Mouse (Mus musculus): ENCODE measurements around the gene Art4. TPM values are rescaled to one million over a fixed set of nuclear protein-coding genes. Genes with fewer than 3 reads are reported as not detected.

Art4 gene
- polyA plus RNA-seq, 1 experiment, result 0.96 TPM

- peaks cover 4% of the 10 kb centered on the region for H3K36me3 ChIP-seq (ENCODE audit: control insufficient read depth, insufficient read depth, low read length)
- TF ChIP-seq CTCF (IDR thresholded peaks at IDR 0.05; ENCODE audit: control insufficient read depth, insufficient read depth, insufficient replicate concordance, low read depth, low read length) (no peak), POLR2A (IDR thresholded peaks at IDR 0.05; ENCODE audit: control insufficient read depth, low read depth, low read length) (no peak)
- no peaks in the 10 kb centered on the region; the same call in 1 of the 2 replicates for H3K4me1 ChIP-seq (ENCODE audit: control insufficient read depth, insufficient read depth, low read length)
- H3K27ac ChIP-seq (ENCODE audit: control insufficient read depth, insufficient read depth, low read depth, low read length), result no peak overlapping the region; the same call in 1 of the 2 replicates
- no peak overlapping the region for H3K4me3 ChIP-seq (ENCODE audit: control insufficient read depth, low read depth, low read length)
- no peaks in the 10 kb centered on the region for H3K27me3 ChIP-seq (ENCODE audit: control insufficient read depth, insufficient read depth, low read length)
Measured at GRCm38 (mm10) chr6:136815381-136815780, 42.2 kb downstream of the Art4 start.

GRCm38 (mm10) chr6:136813117-136813516, 44.4 kb downstream of the Art4 start:
- TF ChIP-seq POLR2A (IDR thresholded peaks at IDR 0.05; ENCODE audit: control insufficient read depth, low read depth, low read length), result no peak
- no peak for TF ChIP-seq CTCF (IDR thresholded peaks at IDR 0.05; ENCODE audit: control insufficient read depth, insufficient read depth, insufficient replicate concordance, low read depth, low read length)
- peaks cover 3% of the 10 kb centered on the region for H3K4me1 ChIP-seq (ENCODE audit: control insufficient read depth, insufficient read depth, low read length)
- no peak overlapping the region for H3K27ac ChIP-seq (ENCODE audit: control insufficient read depth, insufficient read depth, low read depth, low read length)
- no peak overlapping the region for H3K4me3 ChIP-seq (ENCODE audit: control insufficient read depth, low read depth, low read length)
- no peaks in the 10 kb centered on the region for H3K27me3 ChIP-seq (ENCODE audit: control insufficient read depth, insufficient read depth, low read length)
- no peaks in the 10 kb centered on the region; the same call in 1 of the 2 replicates for H3K36me3 ChIP-seq (ENCODE audit: control insufficient read depth, insufficient read depth, low read length)

- Histone ChIP-seq H3K4me1 (ENCODE audit: control insufficient read depth, insufficient read depth, low read length) (peaks cover 10% of the 10 kb centered on the region), H3K36me3 (ENCODE audit: control insufficient read depth, insufficient read depth, low read length) (no peaks in the 10 kb centered on the region; the same call in 1 of the 2 replicates), H3K27ac (ENCODE audit: control insufficient read depth, insufficient read depth, low read depth, low read length) (no peak overlapping the region), H3K4me3 (ENCODE audit: control insufficient read depth, low read depth, low read length) (no peak overlapping the region), H3K27me3 (ENCODE audit: control insufficient read depth, insufficient read depth, low read length) (no peaks in the 10 kb centered on the region)
- no peak for TF ChIP-seq CTCF (IDR thresholded peaks at IDR 0.05; ENCODE audit: control insufficient read depth, insufficient read depth, insufficient replicate concordance, low read depth, low read length)
- no peak for TF ChIP-seq POLR2A (IDR thresholded peaks at IDR 0.05; ENCODE audit: control insufficient read depth, low read depth, low read length)
Measured at GRCm38 (mm10) chr6:136811196-136811595, 46.3 kb downstream of the Art4 start.

- Histone ChIP-seq H3K4me3 (ENCODE audit: control insufficient read depth, low read depth, low read length) (no peak overlapping the region; the same call in none of the 2 replicates), H3K36me3 (ENCODE audit: control insufficient read depth, insufficient read depth, low read length) (no peaks in the 10 kb centered on the region), H3K4me1 (ENCODE audit: control insufficient read depth, insufficient read depth, low read length) (peaks cover 10% of the 10 kb centered on the region), H3K27ac (ENCODE audit: control insufficient read depth, insufficient read depth, low read depth, low read length) (no peak overlapping the region), H3K27me3 (ENCODE audit: control insufficient read depth, insufficient read depth, low read length) (no peaks in the 10 kb centered on the region)
- no peak for TF ChIP-seq POLR2A (IDR thresholded peaks at IDR 0.05; ENCODE audit: control insufficient read depth, low read depth, low read length)
- no peak for TF ChIP-seq CTCF (IDR thresholded peaks at IDR 0.05; ENCODE audit: control insufficient read depth, insufficient read depth, insufficient replicate concordance, low read depth, low read length)
Measured at GRCm38 (mm10) chr6:136809673-136810072, 47.9 kb downstream of the Art4 start.

GRCm38 (mm10) chr6:136809077-136809476, 48.5 kb downstream of the Art4 start:
- TF ChIP-seq POLR2A (IDR thresholded peaks at IDR 0.05; ENCODE audit: control insufficient read depth, low read depth, low read length) (no peak), CTCF (IDR thresholded peaks at IDR 0.05; ENCODE audit: control insufficient read depth, insufficient read depth, insufficient replicate concordance, low read depth, low read length) (no peak)
- H3K27ac ChIP-seq (ENCODE audit: control insufficient read depth, insufficient read depth, low read depth, low read length), result peak overlapping the region; percentile 34; the same call in 1 of the 2 replicates

GRCm38 (mm10) chr6:136808631-136809046, 48.9 kb downstream of the Art4 start:
- H3K4me3 ChIP-seq (ENCODE audit: control insufficient read depth, low read depth, low read length), result peak overlapping the region; percentile 82
- H3K27ac ChIP-seq (ENCODE audit: control insufficient read depth, insufficient read depth, low read depth, low read length), result peak overlapping the region; percentile 34
- peaks cover 11% of the 10 kb centered on the region for H3K4me1 ChIP-seq (ENCODE audit: control insufficient read depth, insufficient read depth, low read length)
- no peak for TF ChIP-seq POLR2A (IDR thresholded peaks at IDR 0.05; ENCODE audit: control insufficient read depth, low read depth, low read length)
- TF ChIP-seq CTCF (IDR thresholded peaks at IDR 0.05; ENCODE audit: control insufficient read depth, insufficient read depth, insufficient replicate concordance, low read depth, low read length), result no peak
- H3K36me3 ChIP-seq (ENCODE audit: control insufficient read depth, insufficient read depth, low read length), result no peaks in the 10 kb centered on the region
- no peaks in the 10 kb centered on the region for H3K27me3 ChIP-seq (ENCODE audit: control insufficient read depth, insufficient read depth, low read length)

More at GRCm38 (mm10) chr6:136809077-136809476, 48.5 kb downstream of the Art4 start:
- H3K27me3 ChIP-seq (ENCODE audit: control insufficient read depth, insufficient read depth, low read length), result no peaks in the 10 kb centered on the region
- H3K36me3 ChIP-seq (ENCODE audit: control insufficient read depth, insufficient read depth, low read length), result no peaks in the 10 kb centered on the region
- peaks cover 10% of the 10 kb centered on the region for H3K4me1 ChIP-seq (ENCODE audit: control insufficient read depth, insufficient read depth, low read length)
- H3K4me3 ChIP-seq (ENCODE audit: control insufficient read depth, low read depth, low read length), result peak overlapping the region; percentile 82

GRCm38 (mm10) chr6:136808014-136808417, 49.5 kb downstream of the Art4 start, which contains the start of gene H2afj:
Gene H2afj, plus strand, starts transcription at chr6:136808244.
- peak within 1 kb of the TSS; percentile 82 for H3K4me3 ChIP-seq (ENCODE audit: control insufficient read depth, low read depth, low read length)
- TF ChIP-seq CTCF (IDR thresholded peaks at IDR 0.05; ENCODE audit: control insufficient read depth, insufficient read depth, insufficient replicate concordance, low read depth, low read length) (no peak), POLR2A (IDR thresholded peaks at IDR 0.05; ENCODE audit: control insufficient read depth, low read depth, low read length) (peak; percentile 74)
- peaks cover 14% of the 10 kb centered on the region for H3K4me1 ChIP-seq (ENCODE audit: control insufficient read depth, insufficient read depth, low read length)
- no peaks in the 10 kb centered on the region for H3K27me3 ChIP-seq (ENCODE audit: control insufficient read depth, insufficient read depth, low read length)
- peak within 1 kb of the TSS; percentile 34 for H3K27ac ChIP-seq (ENCODE audit: control insufficient read depth, insufficient read depth, low read depth, low read length)
- no peaks in the 10 kb centered on the region for H3K36me3 ChIP-seq (ENCODE audit: control insufficient read depth, insufficient read depth, low read length)

All from testis, adult 2 months (tissue).